Mouse (Mus musculus): Measurements from ENCODE around the gene Pgm5. TPM values are rescaled to one million over a fixed set of nuclear protein-coding genes. Genes with fewer than 3 reads are reported as not detected.

Gene Pgm5
- polyA plus RNA-seq, 1 experiment from 2014 or later, result 5.3 TPM

DNA sequence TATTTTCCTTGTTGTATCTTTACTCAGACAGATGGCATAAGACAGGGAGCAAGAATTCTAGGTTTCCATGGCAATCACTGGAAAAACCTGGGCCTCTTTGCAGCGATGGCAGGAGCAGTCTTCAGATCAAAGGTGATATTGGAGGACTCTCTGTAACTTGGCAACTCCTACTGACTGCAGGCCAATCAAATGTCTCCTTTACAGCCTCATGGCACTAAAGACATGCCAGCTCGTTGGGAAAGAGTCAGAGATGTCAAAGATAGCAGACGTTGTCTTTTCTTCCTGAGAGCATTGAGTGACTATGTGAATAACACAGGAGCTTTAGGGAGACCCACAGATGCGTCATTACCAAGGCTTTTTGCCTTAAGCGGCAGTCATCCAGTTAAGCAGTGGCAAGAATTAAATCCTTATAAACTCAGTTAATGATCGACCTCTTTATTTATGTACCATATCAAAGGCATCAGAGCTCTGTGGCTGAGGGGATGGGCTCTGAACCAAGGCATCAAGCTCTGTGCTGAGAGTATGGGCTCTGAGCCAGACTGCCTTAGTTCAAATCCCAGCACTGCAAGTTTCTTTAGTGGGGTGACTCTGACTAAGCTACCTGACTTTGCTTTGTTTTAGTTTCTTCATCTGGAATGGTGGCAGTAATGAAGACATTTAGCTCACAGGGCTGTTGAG is 209.2 kb downstream of the Pgm5 start:
- no peaks in the 10 kb centered on the region for H3K27me3 ChIP-seq (replicated peaks)
- no peak overlapping the region for H3K9ac ChIP-seq
- H3K4me1 ChIP-seq, result peaks cover 26% of the 10 kb centered on the region
- no peak for ATAC-seq (ENCODE audit: extremely low read depth, insufficient number of reproducible peaks, low FRiP score, low TSS enrichment)
- no peak overlapping the region for H3K27ac ChIP-seq (replicated peaks)
- H3K36me3 ChIP-seq, result no peaks in the 10 kb centered on the region
- no peak overlapping the region for H3K4me2 ChIP-seq
- H3K9me3 ChIP-seq, result no peaks in the 10 kb centered on the region
- no peak overlapping the region for H3K4me3 ChIP-seq
- WGBS, result 54% methylated on average over 6 of the region's 6 CpGs

DNA sequence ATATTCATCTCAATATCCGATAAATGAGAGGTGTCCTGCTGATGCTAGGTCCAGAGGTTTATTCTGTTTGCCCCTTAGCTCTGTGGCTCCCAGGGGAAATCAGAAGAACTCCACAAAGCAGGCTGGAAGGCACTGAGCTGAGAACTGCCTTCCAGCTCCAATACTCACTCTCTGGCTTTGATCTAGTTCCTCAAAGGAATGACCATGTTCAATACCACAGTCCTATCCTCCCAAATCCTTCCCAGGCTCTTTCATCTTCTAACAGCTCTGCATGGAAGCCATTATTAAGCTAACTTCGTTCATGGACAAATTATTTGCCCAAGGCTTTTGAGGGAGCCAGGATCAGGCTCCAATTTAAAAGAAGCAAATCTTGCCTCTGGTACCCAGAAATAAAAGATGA is 210.1 kb downstream of the Pgm5 start:
- 63% methylated on average over 2 of the region's 2 CpGs for WGBS
- Histone ChIP-seq H3K9me3 (no peaks in the 10 kb centered on the region), H3K9ac (no peak overlapping the region), H3K4me3 (no peak overlapping the region), H3K4me2 (no peak overlapping the region), H3K27ac (replicated peaks) (no peak overlapping the region), H3K36me3 (no peaks in the 10 kb centered on the region), H3K4me1 (peaks cover 19% of the 10 kb centered on the region), H3K27me3 (replicated peaks) (no peaks in the 10 kb centered on the region)
- no peak for ATAC-seq (ENCODE audit: extremely low read depth, insufficient number of reproducible peaks, low FRiP score, low TSS enrichment)

DNA sequence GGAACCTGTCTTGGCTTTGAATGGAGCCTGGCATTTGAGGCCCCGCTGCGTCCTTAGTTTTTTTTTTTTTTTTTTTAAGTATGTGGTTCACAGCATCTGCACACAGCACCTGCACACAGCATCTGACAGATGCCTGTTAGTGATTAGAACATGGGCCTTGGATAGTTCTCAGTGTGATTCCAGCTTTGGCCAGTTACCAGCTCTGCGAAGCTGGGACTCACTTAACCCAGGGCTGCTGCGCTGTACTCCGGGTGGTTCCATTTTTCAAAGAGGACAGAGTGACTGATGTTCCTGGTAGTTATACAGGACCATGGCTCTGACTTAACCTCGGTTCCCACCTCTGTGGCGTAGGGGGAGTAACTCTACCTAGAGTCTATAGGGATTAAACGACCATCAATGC is 211.2 kb downstream of the Pgm5 start:
- 82% methylated on average over 8 of the region's 8 CpGs for WGBS
- Histone ChIP-seq H3K4me2 (no peak overlapping the region), H3K4me1 (peaks cover 18% of the 10 kb centered on the region), H3K4me3 (no peak overlapping the region), H3K27ac (replicated peaks) (no peak overlapping the region), H3K36me3 (no peaks in the 10 kb centered on the region), H3K27me3 (replicated peaks) (no peaks in the 10 kb centered on the region), H3K9me3 (no peaks in the 10 kb centered on the region), H3K9ac (no peak overlapping the region)
- ATAC-seq (ENCODE audit: extremely low read depth, insufficient number of reproducible peaks, low FRiP score, low TSS enrichment), result no peak

DNA sequence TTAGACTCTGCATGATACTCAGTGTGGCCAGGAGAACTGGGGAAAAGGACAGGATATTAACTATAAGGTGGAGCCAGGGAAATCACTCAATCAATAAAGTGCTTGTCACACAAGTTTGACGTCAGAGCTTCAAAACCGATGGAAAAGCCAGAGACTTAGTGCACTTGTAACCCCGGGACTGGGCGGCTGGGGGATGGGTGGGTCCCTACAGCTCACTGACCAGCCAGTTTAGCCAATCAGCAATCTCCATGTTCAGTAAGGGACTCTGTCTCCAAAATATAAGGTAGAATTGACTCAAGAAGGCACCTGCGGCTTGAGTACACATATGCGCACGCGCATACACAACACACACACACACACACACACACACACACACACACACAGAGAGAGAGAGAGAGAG is 213.6 kb downstream of the Pgm5 start:
- no peak for ATAC-seq (ENCODE audit: extremely low read depth, insufficient number of reproducible peaks, low FRiP score, low TSS enrichment)
- H3K4me2 ChIP-seq, result no peak overlapping the region
- H3K36me3 ChIP-seq, result no peaks in the 10 kb centered on the region
- no peaks in the 10 kb centered on the region for H3K27me3 ChIP-seq (replicated peaks)
- no peaks in the 10 kb centered on the region for H3K9me3 ChIP-seq
- no peak overlapping the region for H3K4me3 ChIP-seq
- 82% methylated on average over 8 of the region's 8 CpGs for WGBS
- H3K9ac ChIP-seq, result no peak overlapping the region
- no peak overlapping the region for H3K27ac ChIP-seq (replicated peaks)
- peaks cover 3% of the 10 kb centered on the region; the same call in 1 of the 2 replicates for H3K4me1 ChIP-seq

DNA sequence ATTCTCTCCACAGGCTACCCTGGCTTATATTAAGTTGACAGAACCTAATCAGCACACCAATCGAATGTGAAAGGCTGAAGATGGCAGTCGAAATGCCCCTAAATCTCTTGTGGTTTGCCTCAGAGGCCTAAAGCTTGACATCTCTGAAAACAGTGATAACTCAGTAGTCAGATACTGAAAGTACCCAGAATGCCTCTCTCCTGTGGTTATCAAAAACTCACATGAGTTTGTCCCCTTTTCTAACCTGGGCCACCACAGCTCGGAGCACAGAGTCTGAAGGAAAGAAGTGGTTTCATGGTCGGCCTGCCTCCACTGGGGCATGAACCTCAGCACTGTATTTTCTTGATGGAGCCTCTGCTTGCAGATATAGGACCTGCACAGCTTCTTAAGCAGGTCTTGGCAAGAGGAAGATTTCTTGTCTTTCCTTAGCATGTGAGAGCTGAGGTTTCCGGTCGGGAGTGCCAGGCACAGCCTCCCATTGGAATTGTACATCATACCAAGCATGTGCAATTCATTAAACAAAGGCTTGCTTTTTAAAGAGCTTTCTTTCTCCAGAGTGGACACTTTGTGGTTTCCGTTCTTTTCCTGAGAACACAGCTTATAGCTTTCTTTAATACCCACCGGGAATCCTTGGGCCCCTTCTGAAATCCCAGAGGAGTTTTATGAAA is 215.4 kb downstream of the Pgm5 start:
- no peak for ATAC-seq (ENCODE audit: extremely low read depth, insufficient number of reproducible peaks, low FRiP score, low TSS enrichment)
- no peak overlapping the region for H3K4me3 ChIP-seq
- H3K9ac ChIP-seq, result no peak overlapping the region
- no peaks in the 10 kb centered on the region for H3K27me3 ChIP-seq (replicated peaks)
- no peak overlapping the region for H3K4me2 ChIP-seq
- WGBS, result 74% methylated on average over 8 of the region's 8 CpGs
- H3K36me3 ChIP-seq, result no peaks in the 10 kb centered on the region
- H3K27ac ChIP-seq (replicated peaks), result no peak overlapping the region
- H3K9me3 ChIP-seq, result no peaks in the 10 kb centered on the region
- no peaks in the 10 kb centered on the region for H3K4me1 ChIP-seq

DNA sequence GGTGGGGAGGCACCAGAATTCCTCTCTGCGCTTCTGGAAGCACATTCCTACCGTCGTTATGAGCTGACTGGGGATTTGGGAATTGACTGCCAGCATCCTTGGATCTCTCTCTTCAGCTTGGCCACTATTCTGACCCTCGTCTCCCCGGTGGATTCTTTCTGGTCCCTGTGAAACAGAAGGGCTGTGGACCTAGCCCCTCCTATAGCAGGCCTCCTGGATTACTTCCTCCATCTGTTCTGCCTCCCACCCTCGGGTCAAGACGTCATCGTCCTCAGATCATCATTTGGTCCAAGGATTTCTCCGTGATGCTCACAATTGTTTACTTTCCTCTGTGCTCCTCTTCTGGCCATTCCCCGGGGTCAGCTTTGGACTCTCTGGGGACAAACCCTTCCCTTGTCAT is 216.7 kb downstream of the Pgm5 start:
- H3K4me1 ChIP-seq, result no peaks in the 10 kb centered on the region
- H3K9me3 ChIP-seq, result no peaks in the 10 kb centered on the region
- no peak overlapping the region for H3K9ac ChIP-seq
- H3K27ac ChIP-seq (replicated peaks), result no peak overlapping the region
- H3K4me2 ChIP-seq, result no peak overlapping the region
- no peaks in the 10 kb centered on the region for H3K27me3 ChIP-seq (replicated peaks)
- no peaks in the 10 kb centered on the region for H3K36me3 ChIP-seq
- WGBS, result 60% methylated on average over 10 of the region's 10 CpGs
- no peak for ATAC-seq (ENCODE audit: extremely low read depth, insufficient number of reproducible peaks, low FRiP score, low TSS enrichment)
- no peak overlapping the region for H3K4me3 ChIP-seq

DNA sequence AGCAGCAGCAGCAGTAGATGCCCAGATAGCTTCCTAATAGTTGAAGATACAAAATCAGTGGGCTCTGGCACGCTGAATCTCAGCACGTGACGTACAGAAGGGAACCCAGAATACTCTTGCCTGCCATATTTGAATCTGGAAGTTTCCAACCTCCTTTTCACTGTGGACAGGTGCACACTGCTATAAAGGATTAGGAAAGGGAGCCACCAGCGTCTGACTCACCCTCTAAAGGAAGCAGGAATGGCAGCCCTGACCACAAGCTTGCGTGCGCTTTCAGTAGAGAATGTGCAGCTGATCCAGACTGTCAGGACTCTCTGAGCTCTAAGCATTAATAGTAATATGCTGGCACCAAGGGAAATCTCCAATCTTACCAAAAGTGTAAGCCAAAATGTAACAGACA is 220.7 kb downstream of the Pgm5 start:
- Histone ChIP-seq H3K4me1 (no peaks in the 10 kb centered on the region), H3K36me3 (no peaks in the 10 kb centered on the region), H3K27me3 (replicated peaks) (no peaks in the 10 kb centered on the region), H3K4me2 (no peak overlapping the region), H3K4me3 (no peak overlapping the region), H3K27ac (replicated peaks) (no peak overlapping the region), H3K9ac (no peak overlapping the region), H3K9me3 (no peaks in the 10 kb centered on the region)
- WGBS, result 85% methylated on average over 6 of the region's 6 CpGs
- ATAC-seq (ENCODE audit: extremely low read depth, insufficient number of reproducible peaks, low FRiP score, low TSS enrichment), result no peak

DNA sequence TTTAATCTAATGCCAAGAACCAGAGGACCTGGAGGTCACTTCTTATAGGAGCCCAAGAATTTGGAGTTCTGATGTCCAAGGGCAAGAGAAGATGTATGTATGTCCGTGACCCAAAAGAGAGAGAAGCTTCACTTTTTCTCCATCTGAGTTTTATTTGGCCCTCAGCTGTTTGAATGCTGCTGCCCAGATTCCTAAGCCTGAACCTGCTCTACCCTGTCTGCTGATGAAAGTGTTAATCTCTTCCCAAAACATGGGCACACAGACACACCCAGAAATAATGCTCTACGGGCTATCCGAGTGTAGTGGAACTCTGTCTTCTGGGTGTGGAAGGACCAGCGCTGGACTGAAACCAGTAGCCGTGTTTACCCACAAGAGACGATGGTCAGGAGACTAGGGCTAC is 223.7 kb downstream of the Pgm5 start:
- H3K4me1 ChIP-seq, result no peaks in the 10 kb centered on the region
- WGBS, result 80% methylated on average over 6 of the region's 6 CpGs
- ATAC-seq (ENCODE audit: extremely low read depth, insufficient number of reproducible peaks, low FRiP score, low TSS enrichment), result no peak

DNA sequence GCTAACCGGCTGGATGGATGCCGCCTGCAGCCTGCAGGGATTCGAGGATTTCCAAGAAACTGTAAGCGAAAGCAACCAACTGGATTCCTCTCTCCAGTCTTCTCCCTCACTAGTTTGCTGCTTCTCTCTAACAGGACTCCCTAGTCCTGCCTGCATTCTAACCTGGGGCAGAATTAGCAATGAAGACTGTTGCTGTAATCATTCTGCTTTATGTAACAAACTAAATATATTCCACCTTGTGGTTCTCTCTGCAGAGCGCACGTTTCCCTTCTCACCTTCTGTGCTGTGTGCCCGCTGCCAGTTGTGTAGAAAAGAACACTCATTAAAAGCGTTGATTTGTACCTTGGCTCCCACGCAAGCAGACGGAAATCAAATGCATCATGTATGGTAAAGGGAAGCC is 225.0 kb downstream of the Pgm5 start:
- no peak for ATAC-seq (ENCODE audit: extremely low read depth, insufficient number of reproducible peaks, low FRiP score, low TSS enrichment)
- Histone ChIP-seq H3K36me3 (no peaks in the 10 kb centered on the region), H3K27ac (replicated peaks) (no peak overlapping the region), H3K4me2 (no peak overlapping the region), H3K9ac (no peak overlapping the region), H3K4me3 (no peak overlapping the region), H3K9me3 (no peaks in the 10 kb centered on the region), H3K4me1 (no peaks in the 10 kb centered on the region), H3K27me3 (replicated peaks) (no peaks in the 10 kb centered on the region; the same call in 1 of the 2 replicates)
- WGBS, result 78% methylated on average over 10 of the region's 10 CpGs

More for the DNA sequence above, 223.7 kb downstream of the Pgm5 start:
- no peaks in the 10 kb centered on the region; the same call in 1 of the 2 replicates for H3K27me3 ChIP-seq (replicated peaks)
- no peak overlapping the region for H3K4me3 ChIP-seq
- H3K9me3 ChIP-seq, result no peaks in the 10 kb centered on the region
- no peak overlapping the region for H3K4me2 ChIP-seq
- no peak overlapping the region for H3K27ac ChIP-seq (replicated peaks)
- H3K36me3 ChIP-seq, result no peaks in the 10 kb centered on the region
- no peak overlapping the region for H3K9ac ChIP-seq

DNA sequence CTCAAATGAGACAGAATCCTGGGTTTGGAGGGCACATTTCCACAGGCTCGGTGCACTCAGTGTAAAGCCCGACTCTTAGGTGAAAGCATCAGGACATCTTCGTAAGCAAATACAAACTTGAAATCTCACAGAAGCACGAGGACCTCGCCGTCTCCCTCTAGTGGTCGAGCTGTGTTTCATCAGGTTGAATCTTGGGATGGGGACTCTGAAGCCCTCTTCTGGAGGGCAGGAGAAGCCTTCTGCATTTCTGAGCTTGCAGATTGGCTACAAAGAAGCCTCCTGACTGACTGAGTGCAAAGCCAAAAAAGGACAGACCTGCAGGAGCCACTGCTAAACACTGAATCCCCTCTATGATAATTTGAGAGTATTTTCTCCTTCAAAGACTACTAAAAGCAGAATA is 227.1 kb downstream of the Pgm5 start:
- H3K4me2 ChIP-seq, result no peak overlapping the region
- 5% methylated on average over 7 of the region's 7 CpGs for WGBS
- no peaks in the 10 kb centered on the region for H3K4me1 ChIP-seq
- ATAC-seq (ENCODE audit: extremely low read depth, insufficient number of reproducible peaks, low FRiP score, low TSS enrichment), result no peak
- H3K27me3 ChIP-seq (replicated peaks), result no peaks in the 10 kb centered on the region; the same call in 1 of the 2 replicates
- H3K9ac ChIP-seq, result no peak overlapping the region
- no peaks in the 10 kb centered on the region for H3K9me3 ChIP-seq
- H3K27ac ChIP-seq (replicated peaks), result no peak overlapping the region
- H3K4me3 ChIP-seq, result no peak overlapping the region
- H3K36me3 ChIP-seq, result no peaks in the 10 kb centered on the region
